Mouse (Mus musculus): ENCODE data around the gene Foxa2.

The Foxa2 gene

GRCm38 (mm10) chr2:148021016-148021415 is 25.8 kb downstream of the Foxa2 start:
- Histone ChIP-seq H3K9me3 (ENCODE audit: low read length) (no peaks in the 10 kb centered on the region), H3K4me3 (replicated peaks; ENCODE audit: low read length) (no peak overlapping the region), H3K27me3 (ENCODE audit: insufficient read depth, low read length) (peaks cover 40% of the 10 kb centered on the region), H3K36me3 (ENCODE audit: insufficient read depth, low read length) (no peaks in the 10 kb centered on the region), H3K4me1 (replicated peaks; ENCODE audit: low read depth, low read length) (no peaks in the 10 kb centered on the region)
- TF ChIP-seq CTCF (conservative IDR thresholded peaks at IDR 0.05; ENCODE audit: low read length) (no peak), NANOG (IDR thresholded peaks at IDR 0.05; ENCODE audit: borderline replicate concordance, low read length) (no peak), POU5F1 (IDR thresholded peaks at IDR 0.05; ENCODE audit: borderline replicate concordance, low read length) (no peak)

DNA sequence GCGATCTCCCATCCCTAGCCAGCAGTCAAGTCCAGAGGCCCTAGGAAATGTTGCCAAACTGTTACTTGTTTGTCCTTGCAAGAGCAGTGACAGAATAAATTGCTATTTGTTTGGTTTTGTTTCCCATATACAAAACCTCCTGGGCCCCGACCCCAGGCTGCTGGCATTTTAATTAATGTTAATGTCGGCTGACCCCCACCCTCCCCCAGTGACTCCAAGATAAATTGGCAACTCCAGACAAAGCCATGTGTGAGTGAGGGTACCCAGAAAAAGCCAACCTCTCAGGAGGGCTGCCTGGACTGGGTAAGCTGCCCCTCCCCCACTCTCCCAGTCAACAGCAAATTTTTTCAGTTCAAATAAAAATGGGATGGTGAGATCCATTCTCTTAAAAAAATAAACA is 26.6 kb downstream of the Foxa2 start:
- TF ChIP-seq CTCF (conservative IDR thresholded peaks at IDR 0.05; ENCODE audit: low read length) (no peak), POU5F1 (IDR thresholded peaks at IDR 0.05; ENCODE audit: borderline replicate concordance, low read length) (no peak), NANOG (IDR thresholded peaks at IDR 0.05; ENCODE audit: borderline replicate concordance, low read length) (no peak)
- Histone ChIP-seq H3K4me1 (replicated peaks; ENCODE audit: low read depth, low read length) (no peaks in the 10 kb centered on the region), H3K9me3 (ENCODE audit: low read length) (no peaks in the 10 kb centered on the region), H3K27me3 (ENCODE audit: insufficient read depth, low read length) (peaks cover 32% of the 10 kb centered on the region), H3K36me3 (ENCODE audit: insufficient read depth, low read length) (no peaks in the 10 kb centered on the region), H3K4me3 (replicated peaks; ENCODE audit: low read length) (no peak overlapping the region)

- Histone ChIP-seq H3K4me1 (replicated peaks; ENCODE audit: low read depth, low read length) (no peaks in the 10 kb centered on the region), H3K27me3 (ENCODE audit: insufficient read depth, low read length) (peaks cover 13% of the 10 kb centered on the region), H3K4me3 (replicated peaks; ENCODE audit: low read length) (no peak overlapping the region), H3K36me3 (ENCODE audit: insufficient read depth, low read length) (no peaks in the 10 kb centered on the region), H3K9me3 (ENCODE audit: low read length) (no peaks in the 10 kb centered on the region)
- TF ChIP-seq POU5F1 (IDR thresholded peaks at IDR 0.05; ENCODE audit: borderline replicate concordance, low read length) (no peak), CTCF (conservative IDR thresholded peaks at IDR 0.05; ENCODE audit: low read length) (no peak), NANOG (IDR thresholded peaks at IDR 0.05; ENCODE audit: borderline replicate concordance, low read length) (no peak)
These were observed 28.7 kb downstream of the Foxa2 start for GRCm38 (mm10) chr2:148017782-148018690.

GRCm38 (mm10) chr2:148013382-148013781 is 33.4 kb downstream of the Foxa2 start:
- Histone ChIP-seq H3K4me1 (replicated peaks; ENCODE audit: low read depth, low read length) (no peaks in the 10 kb centered on the region), H3K9me3 (ENCODE audit: low read length) (no peaks in the 10 kb centered on the region), H3K27me3 (ENCODE audit: insufficient read depth, low read length) (peaks cover 3% of the 10 kb centered on the region; the same call in 1 of the 2 replicates), H3K36me3 (ENCODE audit: insufficient read depth, low read length) (no peaks in the 10 kb centered on the region), H3K4me3 (replicated peaks; ENCODE audit: low read length) (no peak overlapping the region)
- TF ChIP-seq CTCF (conservative IDR thresholded peaks at IDR 0.05; ENCODE audit: low read length) (no peak), NANOG (IDR thresholded peaks at IDR 0.05; ENCODE audit: borderline replicate concordance, low read length) (no peak), POU5F1 (IDR thresholded peaks at IDR 0.05; ENCODE audit: borderline replicate concordance, low read length) (no peak)

DNA sequence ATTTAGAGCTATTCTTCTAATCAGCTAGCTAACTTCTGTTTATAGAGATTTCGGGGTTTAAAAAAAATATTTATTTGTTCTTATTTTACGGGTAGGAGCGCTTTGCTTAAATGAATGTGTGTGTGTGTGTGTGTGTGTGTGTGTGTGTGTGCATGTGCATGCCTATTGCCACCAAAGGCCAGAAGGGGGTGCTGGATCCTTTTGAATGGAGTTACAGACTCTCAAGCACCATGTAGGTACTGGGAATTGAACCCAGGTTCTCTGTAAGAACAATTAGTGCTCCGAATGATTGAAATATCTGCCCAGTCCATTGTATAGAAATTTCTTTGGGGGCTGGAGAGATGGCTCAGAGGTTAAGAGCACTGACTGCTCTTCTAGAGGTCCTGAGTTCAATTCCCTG is 37.7 kb downstream of the Foxa2 start:
- H3K27me3 ChIP-seq (ENCODE audit: insufficient read depth, low read length): no peaks in the 10 kb centered on the region; the same call in 1 of the 2 replicates
- H3K4me1 ChIP-seq (replicated peaks; ENCODE audit: low read depth, low read length): no peaks in the 10 kb centered on the region
- no peak overlapping the region for H3K4me3 ChIP-seq (replicated peaks; ENCODE audit: low read length)
- no peak for TF ChIP-seq CTCF (conservative IDR thresholded peaks at IDR 0.05; ENCODE audit: low read length)
- no peak for TF ChIP-seq POU5F1 (IDR thresholded peaks at IDR 0.05; ENCODE audit: borderline replicate concordance, low read length)
- no peak for TF ChIP-seq NANOG (IDR thresholded peaks at IDR 0.05; ENCODE audit: borderline replicate concordance, low read length)
- no peaks in the 10 kb centered on the region for H3K36me3 ChIP-seq (ENCODE audit: insufficient read depth, low read length)
- H3K9me3 ChIP-seq (ENCODE audit: low read length): no peaks in the 10 kb centered on the region

DNA sequence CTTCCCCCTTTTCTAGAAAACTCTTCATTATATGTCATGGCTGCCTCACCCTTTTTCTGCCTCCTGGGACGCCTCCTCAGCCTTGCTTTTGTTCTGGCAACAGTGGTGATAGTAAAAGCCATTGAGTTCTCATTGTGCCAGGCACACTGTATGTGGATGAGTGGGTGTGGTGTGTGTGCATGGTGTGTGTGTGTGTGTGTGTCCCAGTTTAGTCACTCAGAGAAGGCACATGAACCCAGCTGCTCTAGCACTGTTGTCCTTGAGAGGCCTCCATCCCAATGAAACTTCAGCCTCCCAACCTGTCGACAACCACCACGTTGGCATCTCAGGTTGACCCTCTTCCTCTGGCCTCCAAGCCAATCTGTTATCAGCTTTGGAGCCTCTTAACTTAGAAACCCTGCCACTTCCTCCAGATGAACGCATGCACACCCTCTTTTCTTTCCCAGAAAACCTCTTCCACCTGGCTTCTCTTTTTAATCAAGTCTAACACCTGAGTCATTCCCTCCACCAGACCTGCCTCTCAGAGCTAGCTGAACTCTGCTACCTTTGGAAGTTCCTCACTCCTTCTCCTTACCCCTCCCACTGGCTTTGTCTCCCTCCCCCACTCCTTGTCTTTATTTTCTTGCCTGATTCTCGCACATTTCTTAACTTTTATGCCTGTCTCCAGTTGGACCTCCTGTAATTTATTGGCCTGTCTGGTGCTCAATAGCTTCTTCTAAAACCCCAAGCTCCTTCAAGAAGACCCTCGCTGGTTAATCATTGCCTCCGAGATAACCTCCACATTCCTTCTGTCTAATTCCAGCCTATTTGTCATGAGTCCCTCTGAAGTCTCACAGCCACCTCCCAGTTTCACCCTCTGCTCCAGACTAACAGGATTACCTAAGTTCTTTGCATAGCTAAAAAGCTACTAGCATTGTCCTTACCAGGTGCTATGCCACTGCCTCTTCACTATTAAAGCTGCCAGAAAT is 41.9 kb downstream of the Foxa2 start:
- no peak overlapping the region for H3K4me3 ChIP-seq (replicated peaks; ENCODE audit: low read length)
- H3K36me3 ChIP-seq (ENCODE audit: insufficient read depth, low read length): no peaks in the 10 kb centered on the region
- TF ChIP-seq CTCF (conservative IDR thresholded peaks at IDR 0.05; ENCODE audit: low read length): no peak
- TF ChIP-seq NANOG (IDR thresholded peaks at IDR 0.05; ENCODE audit: borderline replicate concordance, low read length): no peak
- no peak for TF ChIP-seq POU5F1 (IDR thresholded peaks at IDR 0.05; ENCODE audit: borderline replicate concordance, low read length)
- H3K9me3 ChIP-seq (ENCODE audit: low read length): no peaks in the 10 kb centered on the region
- H3K4me1 ChIP-seq (replicated peaks; ENCODE audit: low read depth, low read length): no peaks in the 10 kb centered on the region
- H3K27me3 ChIP-seq (ENCODE audit: insufficient read depth, low read length): no peaks in the 10 kb centered on the region; the same call in 1 of the 2 replicates

- TF ChIP-seq NANOG (IDR thresholded peaks at IDR 0.05; ENCODE audit: borderline replicate concordance, low read length): no peak
- no peak for TF ChIP-seq CTCF (conservative IDR thresholded peaks at IDR 0.05; ENCODE audit: low read length)
- TF ChIP-seq POU5F1 (IDR thresholded peaks at IDR 0.05; ENCODE audit: borderline replicate concordance, low read length): no peak
- no peaks in the 10 kb centered on the region for H3K9me3 ChIP-seq (ENCODE audit: low read length)
- no peaks in the 10 kb centered on the region for H3K36me3 ChIP-seq (ENCODE audit: insufficient read depth, low read length)
- H3K27me3 ChIP-seq (ENCODE audit: insufficient read depth, low read length): no peaks in the 10 kb centered on the region; the same call in 1 of the 2 replicates
- H3K4me3 ChIP-seq (replicated peaks; ENCODE audit: low read length): no peak overlapping the region
- no peaks in the 10 kb centered on the region for H3K4me1 ChIP-seq (replicated peaks; ENCODE audit: low read depth, low read length)
These were observed 43.3 kb downstream of the Foxa2 start for GRCm38 (mm10) chr2:148003511-148003910.

All from E14TG2a.4 (cell line).